In genomic region chr6:50309019-50309418, GRCm38 (mm10) we compare ENCODE assay signal across 8 mouse cellular contexts. TPM values are rescaled to one million over a fixed set of nuclear protein-coding genes. Genes with fewer than 3 reads are reported as not detected.
DNase-seq lines count a peak whose midpoint lies in the region; ATAC-seq and TF ChIP-seq lines count a peak whose summit lies in the region.

No protein-coding gene starts in this region.

- peak; percentile 62 for DNase-seq in hindbrain, embryonic 11.5 days (ENCODE audit: low spot score)
- DNase-seq in A20 (ENCODE audit: low read depth, low spot score) (peak; percentile 50), ES-CJ7 (ENCODE audit: low read depth, low spot score) (peak; percentile 66)
- peak; percentile 77 for DNase-seq in forebrain, postnatal 0 days
- DNase-seq in lung, postnatal 0 days (ENCODE audit: low spot score) = peak; percentile 58
- peak; percentile 64 for DNase-seq in thymus, postnatal 4 days
- no peak for DNase-seq in heart, adult 8-10 months (ENCODE audit: low spot score)

- H3K9ac ChIP-seq in hindbrain, embryonic 11.5 days (ENCODE audit: low read depth, low read length) = no peak overlapping the region
- H3K9ac ChIP-seq in hindbrain, embryonic 12.5 days = no peak overlapping the region
- H3K9ac ChIP-seq in forebrain, postnatal 0 days = no peak overlapping the region
- no peak overlapping the region for H3K9ac ChIP-seq in lung, postnatal 0 days (replicated peaks; ENCODE audit: low read depth)

- WGBS in hindbrain, embryonic 11.5 days = 50% methylated on average over 6 of the region's 6 CpGs
- 40% methylated on average over 6 of the region's 6 CpGs for WGBS in hindbrain, embryonic 12.5 days
- 31% methylated on average over 6 of the region's 6 CpGs for WGBS in forebrain, postnatal 0 days
- 17% methylated on average over 6 of the region's 6 CpGs for WGBS in lung, postnatal 0 days

- ATAC-seq in hindbrain, embryonic 11.5 days (ENCODE audit: low FRiP score) = no peak
- ATAC-seq in hindbrain, embryonic 12.5 days (ENCODE audit: low FRiP score) = no peak
- peak; percentile 75 for ATAC-seq in forebrain, postnatal 0 days
- peak; percentile 22; the same call in 1 of the 2 replicates for ATAC-seq in lung, postnatal 0 days

- no peak overlapping the region for H3K4me2 ChIP-seq in hindbrain, embryonic 11.5 days (replicated peaks; ENCODE audit: low read depth, low read length)
- H3K4me2 ChIP-seq in hindbrain, embryonic 12.5 days (replicated peaks) = no peak overlapping the region
- H3K4me2 ChIP-seq in forebrain, postnatal 0 days (ENCODE audit: low read depth) = no peak overlapping the region
- H3K4me2 ChIP-seq in lung, postnatal 0 days (replicated peaks; ENCODE audit: low read depth, low read length) = no peak overlapping the region

- no peaks in the 10 kb centered on the region for H3K4me1 ChIP-seq in hindbrain, embryonic 11.5 days (replicated peaks; ENCODE audit: control insufficient read depth, insufficient read depth, low read length)
- H3K4me1 ChIP-seq in hindbrain, embryonic 12.5 days = no peaks in the 10 kb centered on the region
- H3K4me1 ChIP-seq in forebrain, postnatal 0 days (ENCODE audit: insufficient read depth) = no peaks in the 10 kb centered on the region
- no peaks in the 10 kb centered on the region for H3K4me1 ChIP-seq in lung, postnatal 0 days (ENCODE audit: insufficient read depth, low read depth, low read length)

- no peaks in the 10 kb centered on the region for H3K9me3 ChIP-seq in hindbrain, embryonic 11.5 days (ENCODE audit: control insufficient read depth, low read length)
- H3K9me3 ChIP-seq in hindbrain, embryonic 12.5 days (replicated peaks) = no peaks in the 10 kb centered on the region
- no peaks in the 10 kb centered on the region for H3K9me3 ChIP-seq in forebrain, postnatal 0 days (ENCODE audit: low read length)
- no peaks in the 10 kb centered on the region for H3K9me3 ChIP-seq in lung, postnatal 0 days (ENCODE audit: low read length)

- H3K36me3 ChIP-seq in hindbrain, embryonic 11.5 days (ENCODE audit: control insufficient read depth, insufficient read depth, low read length) = no peaks in the 10 kb centered on the region
- no peaks in the 10 kb centered on the region for H3K36me3 ChIP-seq in hindbrain, embryonic 12.5 days
- no peaks in the 10 kb centered on the region for H3K36me3 ChIP-seq in forebrain, postnatal 0 days (ENCODE audit: insufficient read depth)
- H3K36me3 ChIP-seq in lung, postnatal 0 days (ENCODE audit: insufficient read depth, low read length) = no peaks in the 10 kb centered on the region

- no peaks in the 10 kb centered on the region for H3K27me3 ChIP-seq in hindbrain, embryonic 11.5 days (ENCODE audit: control insufficient read depth, insufficient read depth, low read length)
- H3K27me3 ChIP-seq in hindbrain, embryonic 12.5 days = no peaks in the 10 kb centered on the region
- H3K27me3 ChIP-seq in forebrain, postnatal 0 days (ENCODE audit: insufficient read depth, low read length) = no peaks in the 10 kb centered on the region
- no peaks in the 10 kb centered on the region for H3K27me3 ChIP-seq in lung, postnatal 0 days (replicated peaks; ENCODE audit: insufficient read depth, low read length)

- TF ChIP-seq CTCF in forebrain, postnatal 0 days (IDR thresholded peaks at IDR 0.05; ENCODE audit: low read depth) = peak; percentile 83
- peak; percentile 73 for TF ChIP-seq CTCF in lung, postnatal 0 days (IDR thresholded peaks at IDR 0.05)

- no peak overlapping the region for H3K27ac ChIP-seq in hindbrain, embryonic 11.5 days (ENCODE audit: low read depth, low read length)
- no peak overlapping the region for H3K27ac ChIP-seq in hindbrain, embryonic 12.5 days
- H3K27ac ChIP-seq in forebrain, postnatal 0 days (ENCODE audit: low read depth, low read length) = no peak overlapping the region
- no peak overlapping the region for H3K27ac ChIP-seq in lung, postnatal 0 days (ENCODE audit: low read length)

- H3K4me3 ChIP-seq in hindbrain, embryonic 11.5 days (ENCODE audit: low read depth, low read length) = no peak overlapping the region
- no peak overlapping the region for H3K4me3 ChIP-seq in hindbrain, embryonic 12.5 days
- H3K4me3 ChIP-seq in forebrain, postnatal 0 days (ENCODE audit: low read depth, low read length) = no peak overlapping the region
- H3K4me3 ChIP-seq in lung, postnatal 0 days (ENCODE audit: low read depth, low read length) = no peak overlapping the region

- no peak for TF ChIP-seq EP300 in lung, postnatal 0 days (IDR thresholded peaks at IDR 0.05)

RNA-seq across cellular contexts. Expression of gene Gsdme, which starts 45.4 kb away (rescaled TPM):
- 55.0 TPM in 2 replicates for polyA plus RNA-seq in hindbrain, embryonic 11.5 days (2014; fragmentation: Nextera tagmentation; extraction: Ambion mirVana)
- 50.9 and 53.5 TPM in 2 replicates for polyA plus RNA-seq in hindbrain, embryonic 12.5 days (2016; fragmentation: Nextera tagmentation; extraction: Ambion mirVana)
- total RNA-seq in forebrain, postnatal 0 days (2014; rRNA removed) = 21.0 and 23.1 TPM in 2 replicates
- 69.4 and 89.9 TPM in 2 replicates for polyA plus RNA-seq in forebrain, postnatal 0 days (2015; fragmentation: Nextera tagmentation; extraction: Ambion mirVana)
- polyA plus RNA-seq in lung, postnatal 0 days (2015; fragmentation: Nextera tagmentation; extraction: Ambion mirVana) = 13.2 and 14.8 TPM in 2 replicates
- under 1 TPM; 0.27 to 0.75 (median 0.55) TPM for total RNA-seq in heart, adult 8-10 months (2022)

Comparison
In these comparisons a context has a peak if more than half of its experiments do, and no peak if none do; other contexts are left out.
1. ATAC-seq: peak in forebrain, postnatal 0 days (single experiment) and lung, postnatal 0 days (single experiment); none in hindbrain, embryonic 11.5 days (single experiment) and hindbrain, embryonic 12.5 days (single experiment).